Mouse (Mus musculus) gastrocnemius, adult 8-10 months (tissue): Measurements from ENCODE around the gene Gla. TPM values are rescaled to one million over a fixed set of nuclear protein-coding genes. Genes with fewer than 3 reads are reported as not detected.
"Not testable (repeated sequence)": the region's sequence is repeated elsewhere in the genome, so short reads cannot be mapped to it uniquely, and the experiment has no call there.

ENCODE experiments used
- DNase-seq, 2 experiments: peaks; one replicate each; pipeline ENCODE4 v3.0.0; 2022; ENCODE audit warnings: low spot score in 2 of 2
- total RNA-seq, 4 experiments: library from RNA; stranded (reverse); gene quantifications; 2 replicates each; pipeline ENCODE4 v1.2.4; 2022

Gene Gla
- total RNA-seq, 4 experiments from 2014 or later: 2.0 to 2.6 (median 2.3) TPM

- no peak for DNase-seq
Observed at GRCm38 (mm10) chrX:134588997-134589396, 11.9 kb downstream of the Gla start.

- DNase-seq: no peak
Observed at GRCm38 (mm10) chrX:134588261-134588660, 12.7 kb downstream of the Gla start.

- no peak for DNase-seq
Observed at GRCm38 (mm10) chrX:134586447-134586846, 14.5 kb downstream of the Gla start.

GRCm38 (mm10) chrX:134585103-134586002 lies 15.6 kb downstream of the Gla start, which contains the start of gene Rpl36a:
Rpl36a (plus strand) TSS chrX:134585654.
- peak; percentile 61 to 83 for DNase-seq

GRCm38 (mm10) chrX:134582888-134583669 lies 17.8 kb downstream of the Gla start, which contains the start of gene Btk:
Btk (minus strand) TSS chrX:134583570.
- no peak for DNase-seq

- DNase-seq: no peak
Observed at GRCm38 (mm10) chrX:134582270-134582669, 18.7 kb downstream of the Gla start.

- no peak for DNase-seq
Observed at GRCm38 (mm10) chrX:134580528-134581305, 20.2 kb downstream of the Gla start.

- DNase-seq: no peak
Observed at GRCm38 (mm10) chrX:134577896-134578295, 23.0 kb downstream of the Gla start.

GRCm38 (mm10) chrX:134566536-134567222 lies 34.2 kb downstream of the Gla start:
- no peak for DNase-seq

GRCm38 (mm10) chrX:134564326-134564725 lies 36.6 kb downstream of the Gla start:
- DNase-seq: no peak

- no peak for DNase-seq
Observed at GRCm38 (mm10) chrX:134554425-134554824, 46.5 kb downstream of the Gla start.

- no peak for DNase-seq
Observed at GRCm38 (mm10) chrX:134553326-134553725, 47.6 kb downstream of the Gla start.

- DNase-seq: no peak
Observed at GRCm38 (mm10) chrX:134550903-134551302, 50.0 kb downstream of the Gla start.

- DNase-seq: no peak
Observed at GRCm38 (mm10) chrX:134547330-134547729, 53.6 kb downstream of the Gla start.

- DNase-seq: no peak
Observed at GRCm38 (mm10) chrX:134541955-134542308, 59.0 kb downstream of the Gla start.

- peak; percentile 6 to 28 for DNase-seq
Observed at GRCm38 (mm10) chrX:134541145-134541954, 59.6 kb downstream of the Gla start, which contains the start of gene Timm8a1. Timm8a1 (minus strand) TSS chrX:134541865.

- DNase-seq: no peak
Observed at GRCm38 (mm10) chrX:134540414-134541135, 60.4 kb downstream of the Gla start.

GRCm38 (mm10) chrX:134539795-134540194 lies 61.1 kb downstream of the Gla start:
- not testable (repeated sequence) for DNase-seq
